Mouse (Mus musculus) testis, adult 2 months (tissue): ENCODE results near the gene Txnrd1. TPM values are rescaled to one million over a fixed set of nuclear protein-coding genes. Genes with fewer than 3 reads are reported as not detected.

Source experiments
- H3K27ac ChIP-seq: fragments of 200-500 bp; 2 replicates; pipeline ENCODE4 v1.5.1; 2012; ENCODE audit warnings: low read depth, low read length; ENCODE audit not compliant: control insufficient read depth, insufficient read depth
- H3K27me3 ChIP-seq: fragments of 200-500 bp; 2 replicates; pipeline ENCODE4 v1.6.1; 2012; ENCODE audit warnings: mild to moderate bottlenecking, low read length, moderate library complexity; ENCODE audit not compliant: control insufficient read depth, insufficient read depth
- H3K36me3 ChIP-seq: fragments of 200-500 bp; 2 replicates; pipeline ENCODE4 v1.6.1; 2012; ENCODE audit warnings: mild to moderate bottlenecking, low read length; ENCODE audit not compliant: control insufficient read depth, insufficient read depth
- H3K4me1 ChIP-seq: fragments of 200-500 bp; 2 replicates; pipeline ENCODE4 v1.6.1; 2012; ENCODE audit warnings: low read length; ENCODE audit not compliant: control insufficient read depth, insufficient read depth
- H3K4me3 ChIP-seq: fragments of 200-500 bp; 2 replicates; pipeline ENCODE4 v1.5.1; 2012; ENCODE audit warnings: low read depth, mild to moderate bottlenecking, low read length, moderate library complexity, mixed read lengths; ENCODE audit not compliant: control insufficient read depth
- CTCF ChIP-seq: fragments of 200-500 bp; IDR thresholded peaks from 2 replicates; pipeline ENCODE4 v1.5.1; 2012; ENCODE audit warnings: low read depth, mild to moderate bottlenecking, inconsistent platforms, low read length, moderate library complexity; ENCODE audit not compliant: control insufficient read depth, insufficient read depth, insufficient replicate concordance
- POLR2A ChIP-seq: fragments of 200-500 bp; IDR thresholded peaks from 2 replicates; pipeline ENCODE4 v1.6.1; 2012; ENCODE audit warnings: low read depth, mild to moderate bottlenecking, inconsistent platforms, low read length, moderate library complexity; ENCODE audit not compliant: control insufficient read depth
- polyA plus RNA-seq: library from polyadenylated mRNA; depleted of rRNA; stranded (reverse); fragments of >200 nt; gene quantifications from 2 replicates; pipeline ENCODE4 v1.2.3, GENCODE M21; 2012; rRNA removed

The Txnrd1 gene
- polyA plus RNA-seq, 1 experiment = 13.2 TPM

- H3K27me3 ChIP-seq = no peaks in the 10 kb centered on the region
- no peak overlapping the region for H3K27ac ChIP-seq
- H3K4me1 ChIP-seq = no peaks in the 10 kb centered on the region; the same call in 1 of the 2 replicates
- no peak overlapping the region for H3K4me3 ChIP-seq
- TF ChIP-seq CTCF = no peak
- no peak for TF ChIP-seq POLR2A
- no peaks in the 10 kb centered on the region for H3K36me3 ChIP-seq
Observed at GRCm38 (mm10) chr10:82923547-82923946, 89.8 kb downstream of the Txnrd1 start.

- Histone ChIP-seq H3K27ac (no peak overlapping the region), H3K27me3 (no peaks in the 10 kb centered on the region), H3K4me3 (no peak overlapping the region), H3K36me3 (no peaks in the 10 kb centered on the region), H3K4me1 (no peaks in the 10 kb centered on the region; the same call in 1 of the 2 replicates)
- no peak for TF ChIP-seq CTCF
- TF ChIP-seq POLR2A = no peak
Observed at GRCm38 (mm10) chr10:82924750-82925149, 91.0 kb downstream of the Txnrd1 start.

GRCm38 (mm10) chr10:82925624-82926023 is 91.9 kb downstream of the Txnrd1 start:
- Histone ChIP-seq H3K27me3 (no peaks in the 10 kb centered on the region), H3K27ac (no peak overlapping the region), H3K4me1 (no peaks in the 10 kb centered on the region; the same call in 1 of the 2 replicates), H3K36me3 (no peaks in the 10 kb centered on the region), H3K4me3 (no peak overlapping the region)
- TF ChIP-seq CTCF (no peak), POLR2A (no peak)

GRCm38 (mm10) chr10:82935018-82935633 is 101.4 kb downstream of the Txnrd1 start:
- Histone ChIP-seq H3K4me1 (peaks cover 11% of the 10 kb centered on the region), H3K27me3 (no peaks in the 10 kb centered on the region), H3K36me3 (no peaks in the 10 kb centered on the region), H3K27ac (no peak overlapping the region), H3K4me3 (no peak overlapping the region)
- TF ChIP-seq CTCF (no peak), POLR2A (no peak)

- no peaks in the 10 kb centered on the region for H3K36me3 ChIP-seq
- peaks cover 11% of the 10 kb centered on the region for H3K4me1 ChIP-seq
- TF ChIP-seq POLR2A = no peak
- TF ChIP-seq CTCF = no peak
- no peak overlapping the region for H3K4me3 ChIP-seq
- no peaks in the 10 kb centered on the region for H3K27me3 ChIP-seq
- H3K27ac ChIP-seq = no peak overlapping the region
Observed at GRCm38 (mm10) chr10:82935774-82936173, 102.0 kb downstream of the Txnrd1 start.

Other genes starting within 250 kb of the Txnrd1 start
- 9.6 and 10.5 TPM in 2 replicates for gene 1190007I07Rik, start 210.7 kb upstream of the Txnrd1 start, polyA plus RNA-seq
- 6.2 TPM in 2 replicates for gene Tdg, start 204.1 kb upstream of the Txnrd1 start, polyA plus RNA-seq
- 7.2 and 10.9 TPM in 2 replicates for gene Glt8d2, start 143.3 kb upstream of the Txnrd1 start, polyA plus RNA-seq
- 62.7 and 72.3 TPM in 2 replicates for gene Hcfc2, start 137.8 kb upstream of the Txnrd1 start, polyA plus RNA-seq
- 4.4 and 4.7 TPM in 2 replicates for gene Nfyb, start 69.8 kb upstream of the Txnrd1 start, polyA plus RNA-seq
- 261 and 281 TPM in 2 replicates for gene Eid3, start 32.7 kb downstream of the Txnrd1 start, polyA plus RNA-seq
- gene Chst11, start 151.5 kb downstream of the Txnrd1 start, polyA plus RNA-seq = 0.67 and 1.1 TPM in 2 replicates